Mouse (Mus musculus) forebrain, embryonic 16.5 days (tissue): ENCODE measurements at regions not wholly inside any gene's neighbourhood (a gene's known extent, or its start where the extent isn't known, plus 50 kb on each side); places are given as distances from the start of the nearest gene placed in this dataset.

Experiments used
- ATAC-seq: fragments of 200-750 bp; cut with Nextera tagmentation; 2 replicates; pipeline ENCODE4 v1.8.0; 2017; ENCODE audit warnings: mild to moderate bottlenecking, moderate library complexity
- H3K27ac ChIP-seq: fragments of 300-500 bp; sonication (generic); 2 replicates; pipeline ENCODE4 v1.5.1; 2014; ENCODE audit warnings: low read length, control low read depth
- H3K27me3 ChIP-seq: fragments of 300-500 bp; sonication (generic); replicated peaks from 2 replicates; pipeline ENCODE4 v1.6.1; 2014; ENCODE audit warnings: low read length; ENCODE audit not compliant: control insufficient read depth, insufficient read depth
- H3K36me3 ChIP-seq: fragments of 300-500 bp; sonication (generic); 2 replicates; pipeline ENCODE4 v1.6.1; 2014; ENCODE audit not compliant: control insufficient read depth, insufficient read depth
- H3K4me1 ChIP-seq: fragments of 300-500 bp; sonication (generic); replicated peaks from 2 replicates; pipeline ENCODE4 v1.6.1; 2014; ENCODE audit warnings: low read length; ENCODE audit not compliant: control insufficient read depth, insufficient read depth
- H3K4me2 ChIP-seq: fragments of 300-500 bp; sonication (generic); 2 replicates; pipeline ENCODE4 v1.6.1; 2014; ENCODE audit warnings: mild to moderate bottlenecking, low read length, control low read depth
- H3K4me3 ChIP-seq: fragments of 300-500 bp; sonication (generic); replicated peaks from 2 replicates; pipeline ENCODE4 v1.5.1; 2014; ENCODE audit warnings: mild to moderate bottlenecking, low read length, control low read depth
- H3K9ac ChIP-seq: fragments of 300-500 bp; sonication (generic); replicated peaks from 2 replicates; pipeline ENCODE4 v1.6.1; 2014; ENCODE audit warnings: low read depth, low read length, control low read depth
- H3K9me3 ChIP-seq: fragments of 300-500 bp; sonication (generic); 2 replicates; pipeline ENCODE4 v1.6.1; 2016; ENCODE audit warnings: low read length; ENCODE audit not compliant: control insufficient read depth
- WGBS: fragments of 180-500 bp; shearing (Covaris S2); extraction: QIAGEN DNeasy Blood & Tissue Kit; methylation state at CpG from one replicate; pipeline ENCODE4 v1.1.7; 2014; 5-methylcytosine and 5-hydroxymethylcytosine counted together

GRCm38 (mm10) chr19:36285465-36285864 lies 62.6 kb upstream of the Pcgf5 start:
- Histone ChIP-seq H3K27me3 (no peaks in the 10 kb centered on the region), H3K36me3 (no peaks in the 10 kb centered on the region), H3K4me1 (peaks cover 3% of the 10 kb centered on the region; the same call in 1 of the 2 replicates), H3K4me2 (no peak overlapping the region), H3K27ac (no peak overlapping the region), H3K9me3 (no peaks in the 10 kb centered on the region), H3K4me3 (no peak overlapping the region), H3K9ac (no peak overlapping the region)
- no peak for ATAC-seq
- 94% methylated on average over 4 of the region's 4 CpGs for WGBS

- no peaks in the 10 kb centered on the region for H3K9me3 ChIP-seq
- 78% methylated on average over 4 of the region's 4 CpGs for WGBS
Measured at GRCm38 (mm10) chr19:36290778-36291177, 57.3 kb upstream of the Pcgf5 start.

GRCm38 (mm10) chr19:36293177-36293969 lies 54.7 kb upstream of the Pcgf5 start:
- no peaks in the 10 kb centered on the region for H3K27me3 ChIP-seq
- WGBS = 61% methylated on average over 6 of the region's 6 CpGs
- H3K27ac ChIP-seq = no peak overlapping the region
- no peak overlapping the region for H3K4me3 ChIP-seq
- H3K9ac ChIP-seq = no peak overlapping the region
- H3K36me3 ChIP-seq = no peaks in the 10 kb centered on the region
- no peaks in the 10 kb centered on the region; the same call in 1 of the 2 replicates for H3K4me1 ChIP-seq
- no peaks in the 10 kb centered on the region for H3K9me3 ChIP-seq
- H3K4me2 ChIP-seq = no peak overlapping the region
- ATAC-seq = peak; percentile 90

More at GRCm38 (mm10) chr19:36290778-36291177, 57.3 kb upstream of the Pcgf5 start:
- Histone ChIP-seq H3K27ac (no peak overlapping the region), H3K36me3 (no peaks in the 10 kb centered on the region), H3K9ac (no peak overlapping the region), H3K4me2 (no peak overlapping the region), H3K4me1 (peaks cover 3% of the 10 kb centered on the region; the same call in 1 of the 2 replicates), H3K4me3 (no peak overlapping the region), H3K27me3 (no peaks in the 10 kb centered on the region)
- ATAC-seq = no peak
